Mouse (Mus musculus): ENCODE measurements around the gene Pdia4. TPM values are rescaled to one million over a fixed set of nuclear protein-coding genes. Genes with fewer than 3 reads are reported as not detected.

The Pdia4 gene
- total RNA-seq (2023), result 10 to 100 TPM; 44.9 to 46.9 TPM

GRCm38 (mm10) chr6:47813257-47813878 lies at the start of gene Pdia4:
Gene Pdia4 (minus strand): TSS chr6:47813430.

DNA sequence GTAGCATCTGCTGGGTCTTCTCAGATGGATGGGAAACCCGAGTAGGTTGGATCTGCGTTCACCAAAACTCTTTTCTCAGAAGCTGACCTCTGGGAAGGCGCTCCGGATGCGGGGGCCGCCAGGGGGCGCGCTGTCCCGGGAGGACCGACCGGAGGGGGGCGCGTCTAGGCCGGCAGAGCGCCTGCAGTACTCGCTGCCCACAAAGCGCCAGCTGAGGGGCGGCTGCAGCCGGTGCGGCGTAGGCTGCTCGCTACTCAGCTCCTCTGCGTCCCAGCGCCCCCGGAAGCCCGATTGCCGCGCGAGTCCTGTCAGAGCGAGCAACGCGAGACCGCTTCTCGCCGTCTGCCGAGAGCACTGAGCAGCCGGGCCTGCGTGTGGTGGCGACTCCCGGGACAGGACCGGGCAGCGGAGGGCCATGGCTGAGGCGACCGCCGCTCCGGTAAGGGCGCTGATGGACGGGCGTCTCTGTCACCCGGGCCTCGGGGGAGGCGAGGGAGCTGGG lies 22.3 kb upstream of the Pdia4 start, which contains the start of gene Zfp398:
Zfp398 (plus strand) TSS at position 180 of the 502 bp plus-strand sequence.

GRCm38 (mm10) chr6:47830104-47831078 lies 17.2 kb upstream of the Pdia4 start, which contains the start of gene Zfp786:
Gene Zfp786 (minus strand): TSS chr6:47830867.

Other genes starting within 250 kb of the Pdia4 start
- 10 to 100 TPM; 73.5 to 78.0 TPM for gene Ezh2, start 218.1 kb downstream of the Pdia4 start, total RNA-seq (2023)
- under 1 TPM; 0.11 to 0.35 TPM for gene Zfp786, start 17.4 kb upstream of the Pdia4 start, total RNA-seq (2023)
- 1 to 10 TPM; 9.1 to 9.7 TPM for gene Zfp398, start 22.2 kb upstream of the Pdia4 start, total RNA-seq (2023)
- 10 to 100 TPM in 1 of 2 experiments, 1 to 10 TPM in 1; 7.8 to 10.3 TPM for gene Zfp282, start 63.8 kb upstream of the Pdia4 start, total RNA-seq (2023)
- 10 to 100 TPM; 20.6 to 23.3 TPM for gene Zfp212, start 107.0 kb upstream of the Pdia4 start, total RNA-seq (2023)
- gene Zfp956, start 140.0 kb upstream of the Pdia4 start, total RNA-seq (2023), result 1 to 10 TPM; 3.1 to 4.8 TPM
- gene Zfp777, start 235.5 kb upstream of the Pdia4 start, total RNA-seq (2023), result 1 to 10 TPM; 7.4 to 8.6 TPM